Mouse (Mus musculus): ENCODE results near the gene Klhl18.

Klhl18 gene

GRCm38 (mm10) chr9:110476124-110477091 is at the start of gene Klhl18, which contains the start of gene Kif9:
Klhl18 (minus strand) TSS chr9:110476694.
Kif9 (plus strand) TSS chr9:110476958.
- DNase-seq = peak; percentile 98

GRCm38 (mm10) chr9:110525737-110526136 is 49.2 kb upstream of the Klhl18 start:
- peak; percentile 61 to 80 for DNase-seq

GRCm38 (mm10) chr9:110490913-110491312 is 14.4 kb upstream of the Klhl18 start:
- no peak for DNase-seq

GRCm38 (mm10) chr9:110488841-110489240 is 12.3 kb upstream of the Klhl18 start:
- DNase-seq = no peak

- no peak for DNase-seq
These were observed 2.1 kb upstream of the Klhl18 start for GRCm38 (mm10) chr9:110478639-110479038.

- no peak for DNase-seq
These were observed 1.5 kb upstream of the Klhl18 start for GRCm38 (mm10) chr9:110477951-110478350.

- DNase-seq = peak in 1 of 2 experiments; percentile 22
These were observed 10.3 kb downstream of the Klhl18 start for GRCm38 (mm10) chr9:110466179-110466578.

GRCm38 (mm10) chr9:110465336-110465735 is 11.2 kb downstream of the Klhl18 start:
- DNase-seq = no peak

GRCm38 (mm10) chr9:110463983-110464591 is 12.4 kb downstream of the Klhl18 start:
- no peak for DNase-seq

- DNase-seq = no peak
These were observed 14.2 kb downstream of the Klhl18 start for GRCm38 (mm10) chr9:110462321-110462720.

GRCm38 (mm10) chr9:110460884-110461815 is 15.3 kb downstream of the Klhl18 start:
- DNase-seq = no peak

- peak; percentile 28 to 30 for DNase-seq
These were observed 17.3 kb downstream of the Klhl18 start for GRCm38 (mm10) chr9:110459145-110459727.

GRCm38 (mm10) chr9:110457926-110458325 is 18.6 kb downstream of the Klhl18 start:
- no peak for DNase-seq

- no peak for DNase-seq
These were observed 24.0 kb downstream of the Klhl18 start for GRCm38 (mm10) chr9:110452523-110452922.

- DNase-seq = peak; percentile 64 to 77
These were observed 27.5 kb downstream of the Klhl18 start for GRCm38 (mm10) chr9:110448857-110449617.

GRCm38 (mm10) chr9:110448356-110448755 is 28.1 kb downstream of the Klhl18 start:
- no peak for DNase-seq

- DNase-seq = no peak
These were observed 35.9 kb downstream of the Klhl18 start for GRCm38 (mm10) chr9:110440559-110440958.

GRCm38 (mm10) chr9:110440049-110440448 is 36.4 kb downstream of the Klhl18 start:
- peak in 1 of 2 experiments; percentile 36 for DNase-seq

- DNase-seq = no peak
These were observed 40.5 kb downstream of the Klhl18 start for GRCm38 (mm10) chr9:110436041-110436440.

GRCm38 (mm10) chr9:110433045-110433444 is 43.4 kb downstream of the Klhl18 start:
- no peak for DNase-seq

GRCm38 (mm10) chr9:110431241-110431640 is 45.3 kb downstream of the Klhl18 start:
- no peak for DNase-seq

Measured in lung, adult 18-20 months (tissue).